Mouse (Mus musculus) natural killer cell, adult 2 months (primary cell): Measurements from ENCODE around the gene Slc46a1.

Source experiments
- DNase-seq, 2 experiments: peaks; one replicate each; pipeline ENCODE4 v3.0.0; 2022; ENCODE audit warnings: low spot score in 2 of 2

Gene Slc46a1

DNA sequence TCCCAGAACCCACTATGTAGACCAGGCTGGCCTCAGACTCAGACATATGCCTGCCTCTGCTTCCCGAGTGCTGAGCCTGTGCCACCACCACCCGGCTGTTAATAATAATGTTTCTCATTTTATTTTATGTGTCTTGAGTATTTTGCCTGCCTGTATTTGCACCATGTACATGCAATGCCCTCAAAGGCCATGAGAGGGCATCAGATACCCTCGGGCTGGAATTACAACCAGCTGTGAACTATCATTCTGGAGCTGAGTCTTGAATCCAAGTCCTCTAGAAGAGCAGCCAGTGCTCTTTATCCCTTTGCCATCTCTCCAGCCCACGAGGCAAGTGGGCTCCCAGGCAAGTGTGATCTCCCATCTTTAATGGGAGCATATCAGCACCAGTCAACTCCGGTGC, 10.2 kb upstream of the Slc46a1 start:
- peak in 1 of 2 experiments; percentile 33 for DNase-seq

- no peak for DNase-seq
Measured at GRCm38 (mm10) chr11:78458740-78459139, 6.8 kb upstream of the Slc46a1 start.

DNA sequence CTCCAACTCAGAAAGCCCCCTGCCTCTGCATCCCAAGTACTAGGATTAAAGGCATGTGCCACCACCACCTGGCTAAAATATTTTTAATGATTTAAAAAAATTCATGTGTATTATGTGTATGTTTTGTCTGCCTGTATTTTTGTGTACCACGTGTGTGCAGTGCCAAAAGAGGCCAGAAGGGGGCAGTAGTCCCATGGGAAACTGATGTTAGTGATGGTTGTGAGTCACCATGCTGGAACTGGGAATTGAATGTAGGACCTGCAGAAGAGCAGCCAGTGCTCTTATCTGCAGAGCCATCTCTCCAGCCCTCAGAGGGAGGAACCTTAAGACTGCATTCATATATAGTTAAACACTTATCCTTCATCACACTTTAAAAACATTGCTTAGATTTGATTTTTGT, 3.6 kb upstream of the Slc46a1 start:
- DNase-seq, result no peak

DNA sequence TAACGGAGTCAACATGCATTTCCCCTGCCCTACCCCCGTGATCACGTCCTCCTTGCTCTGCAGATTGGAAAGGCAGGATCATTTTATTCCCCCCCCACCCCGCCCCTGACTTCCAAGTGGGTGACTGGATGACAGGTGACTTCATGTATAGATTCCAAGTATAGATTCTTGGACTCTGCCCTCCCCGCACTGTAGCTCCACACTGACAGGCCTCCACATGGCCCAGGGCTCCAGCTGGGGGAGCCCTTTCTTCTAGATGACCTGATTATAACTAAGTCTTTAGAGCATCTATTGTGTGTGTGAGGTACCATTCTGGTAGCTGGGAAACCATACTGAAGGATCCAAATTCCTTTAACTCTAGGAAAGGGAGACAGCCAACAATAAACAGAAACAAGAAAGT, 2.8 kb upstream of the Slc46a1 start:
- no peak for DNase-seq

DNA sequence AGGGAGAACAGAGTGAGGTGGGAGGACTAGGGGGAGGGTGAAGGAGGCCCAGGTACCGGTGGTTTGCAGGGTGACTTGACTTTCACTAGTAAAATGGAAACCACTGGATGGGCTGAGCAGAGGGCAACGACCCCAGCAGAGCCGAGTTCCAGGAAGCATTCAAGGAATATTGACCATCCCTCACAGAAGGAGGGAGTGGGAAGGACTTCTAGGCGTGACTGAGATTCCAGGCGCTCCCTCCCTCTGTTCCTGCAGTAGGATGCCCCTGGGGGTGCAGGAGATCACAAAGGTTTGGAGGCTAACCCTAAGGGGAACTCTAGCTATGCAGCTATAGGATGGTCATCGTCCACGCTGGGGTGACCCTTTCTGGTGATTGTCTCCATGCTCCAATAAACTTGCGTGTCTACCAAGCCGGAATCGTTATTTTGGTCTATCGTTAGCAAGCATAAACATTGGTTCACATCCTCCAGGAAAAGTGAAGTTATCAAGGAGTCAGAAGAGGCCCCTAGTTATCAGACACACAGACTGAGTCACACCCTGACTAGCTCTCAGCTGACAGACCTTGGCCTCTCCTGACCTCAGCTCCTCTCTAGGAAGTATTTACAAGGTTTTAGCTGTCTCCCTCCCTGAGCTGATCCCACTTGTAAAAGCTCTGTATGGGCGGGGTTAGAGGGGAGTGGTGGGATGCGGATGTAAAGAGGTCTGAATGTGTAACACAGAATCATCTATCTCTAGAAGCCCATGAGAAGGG, 2.0 kb upstream of the Slc46a1 start:
- no peak for DNase-seq

- DNase-seq, result no peak
Measured at GRCm38 (mm10) chr11:78465116-78465515, 381 bp upstream of the Slc46a1 start.

GRCm38 (mm10) chr11:78466242-78466912, 880 bp downstream of the Slc46a1 start:
- no peak for DNase-seq

- DNase-seq, result no peak
Measured at GRCm38 (mm10) chr11:78467515-78467914, 2.0 kb downstream of the Slc46a1 start.

DNA sequence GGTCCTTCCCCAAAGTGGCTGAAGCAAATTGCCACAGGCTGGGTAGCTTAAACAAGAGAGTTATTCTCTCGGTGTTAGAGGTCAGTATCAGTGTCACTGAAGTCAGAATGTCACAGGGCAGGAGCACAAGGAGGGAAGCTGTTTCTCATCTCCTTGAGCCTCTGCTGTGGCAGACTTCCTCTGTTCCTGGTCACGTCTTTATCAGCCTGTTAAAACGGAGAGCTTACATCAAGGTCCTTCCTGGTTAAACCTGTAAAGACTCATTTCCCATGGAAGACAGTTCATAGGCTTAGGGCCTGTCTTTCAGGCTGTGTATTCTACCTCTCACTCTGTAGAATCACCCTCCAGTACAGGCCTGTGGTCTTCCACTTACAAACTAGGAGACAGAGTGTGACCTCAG, 2.4 kb downstream of the Slc46a1 start:
- DNase-seq, result no peak

DNA sequence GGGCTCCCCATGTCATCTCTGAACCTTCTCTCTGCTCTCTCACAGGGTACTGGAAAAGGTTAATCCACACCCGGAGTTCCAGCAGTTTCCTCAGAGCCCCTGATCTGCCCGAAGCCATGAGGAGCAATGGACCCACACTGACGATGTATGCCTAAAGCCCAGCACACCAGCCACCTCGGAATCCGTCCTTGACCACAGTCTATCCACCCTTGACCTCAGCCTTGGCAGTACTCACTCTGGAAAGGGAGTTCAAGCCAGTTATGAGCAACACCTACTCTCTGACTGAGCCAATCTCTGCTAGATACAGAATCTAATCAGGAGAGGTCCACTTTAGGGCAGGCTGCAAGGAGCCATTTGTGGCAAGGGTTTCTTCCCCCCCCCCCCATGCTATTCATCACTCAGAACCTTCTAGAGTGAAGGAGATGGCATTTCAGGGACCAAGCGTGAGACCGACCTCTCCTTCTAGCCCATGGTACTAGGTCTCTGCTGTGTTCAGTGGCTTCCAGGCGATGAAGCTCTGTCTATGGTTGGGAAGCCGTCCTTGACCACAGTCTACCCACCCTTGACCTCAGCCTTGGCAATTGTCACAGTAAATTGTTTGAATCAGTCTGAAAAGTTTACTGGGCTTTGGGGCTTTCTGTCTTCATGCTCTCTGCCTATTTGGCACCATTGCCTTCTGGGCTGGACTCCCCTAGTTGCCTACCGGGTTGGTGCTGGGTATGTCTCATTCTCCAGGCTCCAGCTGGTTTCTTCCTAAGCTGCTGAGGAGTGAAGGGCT, 6.0 kb downstream of the Slc46a1 start:
- no peak for DNase-seq

DNA sequence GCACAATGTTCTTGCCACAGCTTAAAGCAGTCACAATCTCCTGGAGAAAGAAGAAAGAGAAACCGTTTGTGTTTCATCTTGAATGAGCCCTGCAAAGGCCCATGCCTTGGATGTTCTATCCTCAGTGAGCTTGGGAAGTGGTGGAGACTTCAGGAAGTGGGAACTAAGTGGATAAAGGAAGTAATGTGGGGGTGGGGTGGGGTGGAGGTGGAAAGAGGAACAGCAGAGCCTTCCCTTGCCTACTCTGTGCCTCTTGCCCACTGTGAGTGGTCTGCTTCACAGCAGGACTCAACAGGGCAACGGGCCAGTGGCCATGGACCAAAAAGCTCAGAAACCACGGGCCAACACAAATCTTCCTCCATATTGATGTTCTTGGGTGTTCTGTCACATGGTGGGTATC, 9.8 kb downstream of the Slc46a1 start:
- no peak for DNase-seq

DNA sequence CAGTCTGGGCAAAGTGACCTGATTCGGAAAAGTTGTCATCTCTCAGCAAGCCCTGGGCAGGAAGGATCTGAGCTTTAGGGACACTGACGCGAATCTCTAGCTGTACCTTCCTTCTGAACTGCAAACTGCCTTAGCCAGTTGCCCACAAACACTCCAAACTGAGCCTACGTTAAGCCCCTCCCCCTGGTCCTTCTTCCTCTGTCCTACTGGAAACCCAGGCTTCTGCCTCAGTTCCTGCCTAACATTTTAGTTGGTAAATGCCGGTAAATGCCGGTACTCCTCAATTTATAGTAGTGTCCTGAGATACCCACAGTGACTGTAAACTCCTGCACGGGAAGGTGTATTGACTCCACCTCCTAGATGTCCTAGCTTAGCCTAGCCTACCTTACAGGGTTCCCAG, 18.1 kb downstream of the Slc46a1 start:
- no peak for DNase-seq

- peak; percentile 34 to 59 for DNase-seq
Measured at GRCm38 (mm10) chr11:78488168-78488567, 22.7 kb downstream of the Slc46a1 start.

DNA sequence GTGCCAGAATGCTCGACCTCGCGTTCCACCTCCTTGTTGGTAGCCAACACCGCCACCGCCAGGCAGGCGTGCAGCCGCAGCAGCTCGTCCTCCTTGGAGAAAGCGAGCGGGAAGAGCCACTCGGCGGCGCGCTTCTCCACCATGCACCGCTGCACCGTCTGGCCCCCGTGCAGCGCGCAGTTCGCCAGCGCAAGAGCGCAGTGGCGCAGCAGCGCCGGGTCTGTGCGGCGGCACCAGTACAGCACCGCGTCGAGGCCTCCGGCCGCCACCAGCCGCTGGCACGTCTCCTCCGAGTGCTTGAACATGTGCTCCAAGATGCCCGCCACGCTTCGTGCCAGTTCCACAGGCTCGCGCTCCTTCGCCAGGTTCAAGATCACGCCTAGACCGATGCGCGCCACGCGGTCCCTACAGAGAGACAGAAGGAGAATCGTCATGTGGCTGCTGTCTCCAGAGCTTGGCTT, 25.3 kb downstream of the Slc46a1 start:
- DNase-seq, result no peak

GRCm38 (mm10) chr11:78495904-78496303, 30.4 kb downstream of the Slc46a1 start:
- DNase-seq, result no peak

DNA sequence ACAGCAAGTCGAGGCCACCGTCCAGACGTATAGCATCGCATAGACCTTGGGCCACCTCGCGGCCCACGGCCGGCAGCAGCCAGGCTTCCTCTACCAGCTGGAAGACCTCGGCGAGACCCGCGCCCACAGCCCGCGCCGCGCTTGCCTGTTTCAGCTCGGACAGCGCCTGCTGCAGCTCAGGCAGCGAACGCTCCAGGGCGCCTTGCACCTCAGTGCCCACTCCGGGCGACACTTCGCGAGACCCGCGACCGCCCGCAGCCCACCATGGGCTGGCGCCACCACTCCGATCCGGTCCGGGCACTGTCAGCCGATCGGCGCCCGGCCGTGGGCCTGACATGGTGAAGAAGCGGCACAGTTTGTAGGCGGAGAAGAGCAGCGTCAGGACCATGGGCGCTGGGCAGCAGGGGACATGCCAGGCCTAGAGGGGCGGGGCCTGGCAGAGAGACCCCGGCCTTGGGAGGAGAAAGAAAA, 31.6 kb downstream of the Slc46a1 start:
- DNase-seq, result peak in 1 of 2 experiments; percentile 29

DNA sequence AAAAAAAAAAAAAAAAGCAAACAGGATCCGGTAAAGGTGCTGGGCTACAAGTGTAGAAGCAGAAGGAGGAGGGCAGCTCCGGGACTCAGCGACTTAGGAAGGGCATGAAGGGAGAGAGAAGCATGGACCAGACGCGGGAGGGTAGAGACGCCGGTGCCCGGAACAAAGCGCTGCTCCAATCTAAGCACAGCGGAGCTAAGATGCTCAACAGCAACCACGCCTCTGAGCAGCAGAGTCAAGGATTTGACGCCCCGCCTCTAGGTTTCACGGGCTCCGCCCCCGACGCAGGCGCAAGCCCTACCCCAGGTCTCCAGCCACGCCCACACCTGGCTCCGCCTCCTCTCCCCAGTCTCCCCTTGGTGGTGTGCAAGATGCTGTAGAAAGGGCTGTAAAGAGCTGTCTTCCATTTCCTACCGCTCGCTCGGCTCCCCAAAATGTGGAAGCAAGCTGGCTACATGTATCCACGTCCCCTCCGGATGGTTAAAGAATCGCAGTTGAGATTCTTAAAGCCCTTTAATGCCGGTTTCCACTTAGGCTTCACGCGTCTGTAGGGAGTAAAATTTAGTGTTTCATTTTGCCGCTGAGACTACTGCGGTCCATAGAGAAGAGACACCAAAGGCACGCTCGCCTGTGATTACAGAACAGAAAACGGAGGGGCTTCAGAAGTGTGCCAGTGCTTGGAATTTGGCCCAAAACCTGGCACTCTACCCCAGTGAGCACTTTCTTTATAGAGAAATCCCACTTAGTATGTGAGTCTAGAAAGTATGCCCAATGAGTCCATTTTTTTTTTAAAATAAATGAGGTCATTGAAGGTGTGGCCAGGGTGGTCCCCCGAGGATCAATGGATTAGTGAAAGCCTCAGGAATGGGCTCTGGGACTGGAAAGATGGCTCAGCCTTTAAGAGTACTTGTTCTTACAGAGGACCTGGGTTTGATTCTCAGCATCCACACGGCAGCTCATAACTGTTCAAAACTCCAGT, 32.3 kb downstream of the Slc46a1 start, which contains the start of gene Sarm1:
Gene Sarm1 (minus strand): TSS at position 211 of the 979 bp plus-strand sequence.
- peak; percentile 97 for DNase-seq

DNA sequence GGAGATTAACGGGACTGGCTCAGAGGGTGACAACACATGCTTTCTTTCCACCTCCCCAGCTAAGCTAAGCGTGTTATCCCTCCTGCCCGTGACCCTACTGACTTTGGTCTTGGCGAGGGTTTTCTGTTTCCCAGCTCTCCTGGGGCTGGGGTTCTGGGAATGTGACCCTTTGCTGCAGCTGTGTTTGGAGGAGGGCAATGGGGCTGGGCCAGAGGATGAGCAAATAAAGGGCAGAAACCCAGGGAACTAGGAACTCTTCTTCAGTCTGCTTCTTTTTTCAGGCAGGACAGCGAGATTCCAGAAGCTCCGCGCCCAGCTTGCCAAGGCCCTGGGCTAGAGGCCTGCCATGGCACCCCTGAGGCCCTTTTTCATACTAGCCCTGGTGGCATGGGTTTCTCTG, 33.5 kb downstream of the Slc46a1 start, which contains the start of gene Vtn:
Gene Vtn (plus strand): TSS at position 88 of the 400 bp plus-strand sequence.
- no peak for DNase-seq

GRCm38 (mm10) chr11:78499543-78499942, 34.0 kb downstream of the Slc46a1 start:
- DNase-seq, result no peak

DNA sequence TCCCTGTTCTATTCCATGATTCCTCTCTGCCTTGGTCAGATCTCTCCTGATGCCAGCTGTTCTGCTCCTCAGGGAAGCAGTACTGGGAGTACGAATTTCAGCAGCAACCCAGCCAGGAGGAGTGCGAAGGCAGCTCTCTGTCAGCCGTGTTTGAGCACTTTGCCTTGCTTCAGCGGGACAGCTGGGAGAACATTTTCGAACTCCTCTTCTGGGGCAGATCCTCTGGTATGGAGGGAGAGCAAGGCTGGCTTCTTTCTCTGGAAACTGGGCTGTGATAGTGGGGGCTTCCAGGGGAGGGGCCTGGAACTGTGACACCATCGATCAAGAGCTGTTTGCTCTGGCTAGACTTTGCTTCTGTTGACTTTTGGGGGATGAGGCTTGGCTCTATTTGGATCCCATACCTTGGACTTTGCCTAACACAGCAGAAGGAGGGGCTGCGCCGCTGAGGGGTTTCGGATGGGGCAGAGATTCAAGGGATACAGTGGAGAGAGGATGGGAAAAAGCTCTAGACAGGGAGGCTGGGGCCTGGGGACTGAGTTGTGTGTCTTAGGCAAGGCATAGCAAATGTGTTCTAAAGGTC, 35.2 kb downstream of the Slc46a1 start:
- DNase-seq, result no peak

- DNase-seq, result no peak
Measured at GRCm38 (mm10) chr11:78501529-78501928, 36.0 kb downstream of the Slc46a1 start.
